Mouse (Mus musculus) kidney, postnatal 0 days (tissue): ENCODE measurements around the gene Ubr3. TPM values are rescaled to one million over a fixed set of nuclear protein-coding genes. Genes with fewer than 3 reads are reported as not detected.

Experiments
- ATAC-seq: fragments of 200-750 bp; cut with Nextera tagmentation; replicated peaks from 2 replicates; pipeline ENCODE4 v1.8.0; 2017; ENCODE audit warnings: low read depth, moderate number of reproducible peaks, moderate TSS enrichment, moderate library complexity; ENCODE audit not compliant: low FRiP score
- DNase-seq: peaks from one replicate; pipeline ENCODE4 v3.0.0-alpha.2; 2016; ENCODE audit warnings: low spot score
- H3K27ac ChIP-seq: fragments of 300-500 bp; sonication (generic); 2 replicates; pipeline ENCODE4 v1.5.1; 2014; ENCODE audit warnings: mild to moderate bottlenecking
- H3K27me3 ChIP-seq: fragments of 300-500 bp; sonication (generic); 2 replicates; pipeline ENCODE4 v1.6.1; 2014; ENCODE audit warnings: low read length, mixed read lengths; ENCODE audit not compliant: insufficient read depth
- H3K36me3 ChIP-seq: fragments of 300-500 bp; sonication (generic); 2 replicates; pipeline ENCODE4 v1.6.1; 2014; ENCODE audit warnings: low read length, mixed read lengths; ENCODE audit not compliant: insufficient read depth
- H3K4me1 ChIP-seq: fragments of 300-500 bp; sonication (generic); replicated peaks from 2 replicates; pipeline ENCODE4 v1.6.1; 2014; ENCODE audit warnings: antibody characterized with exemption, low read length, mixed read lengths; ENCODE audit not compliant: insufficient read depth
- H3K4me2 ChIP-seq: fragments of 300-500 bp; sonication (generic); 2 replicates; pipeline ENCODE4 v1.6.1; 2014; ENCODE audit warnings: mild to moderate bottlenecking, low read length, moderate library complexity, mixed read lengths
- H3K4me3 ChIP-seq: fragments of 300-500 bp; sonication (generic); replicated peaks from 2 replicates; pipeline ENCODE4 v1.5.1; 2014; ENCODE audit warnings: low read depth, low read length
- H3K9ac ChIP-seq: fragments of 300-500 bp; sonication (generic); 2 replicates; pipeline ENCODE4 v1.6.1; 2014; ENCODE audit warnings: low read depth, low read length
- H3K9me3 ChIP-seq: fragments of 300-500 bp; sonication (generic); replicated peaks from 2 replicates; pipeline ENCODE4 v1.6.1; 2016; ENCODE audit warnings: low read length, inconsistent platforms, mixed read lengths
- CTCF ChIP-seq: IDR thresholded peaks from 2 replicates; pipeline ENCODE4 v1.5.1; 2016; ENCODE audit warnings: antibody characterized with exemption, low read depth, mild to moderate bottlenecking, moderate library complexity
- WGBS: fragments of 180-500 bp; shearing (Covaris S2); extraction: QIAGEN DNeasy Blood & Tissue Kit; methylation state at CpG from one replicate; pipeline ENCODE4 v1.1.7; 2014; 5-methylcytosine and 5-hydroxymethylcytosine counted together
- polyA plus RNA-seq: library from polyadenylated mRNA; unstranded; fragments of >200 nt; fragmentation: Nextera tagmentation; extraction: Ambion mirVana; gene quantifications from 2 replicates; pipeline ENCODE4 v1.2.1, GENCODE M21; 2015

Ubr3 gene
- polyA plus RNA-seq, 1 experiment from 2014 or later = 12.8 TPM

DNA sequence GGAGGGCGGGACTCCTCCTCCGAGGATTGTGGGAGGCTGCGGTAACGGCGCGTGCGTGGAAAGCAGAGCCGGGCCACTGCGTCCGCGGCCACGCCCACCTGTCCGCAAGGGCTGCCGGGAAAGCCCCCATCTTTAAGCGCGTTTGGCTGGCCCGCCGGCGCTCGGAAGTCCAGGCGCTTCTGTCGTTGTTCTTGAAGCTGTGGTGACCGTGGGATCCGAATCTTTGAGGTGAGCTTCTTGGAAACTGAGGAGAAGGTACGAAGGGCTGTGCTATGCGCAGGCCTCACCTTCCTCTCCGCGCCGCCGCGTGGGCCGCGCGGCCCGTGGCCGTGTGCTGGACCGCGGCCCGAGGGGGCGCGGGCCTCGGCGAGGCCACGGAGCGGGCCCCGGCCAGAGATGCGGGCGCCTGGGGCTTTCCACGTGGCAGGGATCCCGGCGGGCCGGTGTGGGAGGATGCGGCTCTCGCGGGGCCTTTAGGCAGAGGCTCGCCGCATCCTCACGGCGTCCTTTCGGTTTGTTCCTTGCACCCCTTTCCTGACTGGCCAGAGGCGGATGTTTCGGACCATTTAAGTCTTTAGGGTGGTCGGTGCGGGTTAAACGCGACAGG is 35.5 kb upstream of the Ubr3 start, which contains the start of gene Ssb:
TSS of gene Ssb (plus strand) at position 78 of the 607 bp plus-strand sequence.
- Histone ChIP-seq H3K9ac (peak within 1 kb of the TSS; percentile 99), H3K27me3 (no peaks in the 10 kb centered on the region), H3K4me2 (peak within 1 kb of the TSS; percentile 71), H3K4me3 (peak within 1 kb of the TSS; percentile 100), H3K9me3 (no peaks in the 10 kb centered on the region), H3K4me1 (peaks cover 11% of the 10 kb centered on the region), H3K36me3 (0 out of 2 replicates have a peak, but pooled peaks cover 5% of the 10 kb centered on the region), H3K27ac (peak within 1 kb of the TSS; percentile 97)
- ATAC-seq (peak; percentile 95), DNase-seq (peak; percentile 98)
- under 1% methylated on average over 65 of the region's 66 CpGs for WGBS
- TF ChIP-seq CTCF = no peak

DNA sequence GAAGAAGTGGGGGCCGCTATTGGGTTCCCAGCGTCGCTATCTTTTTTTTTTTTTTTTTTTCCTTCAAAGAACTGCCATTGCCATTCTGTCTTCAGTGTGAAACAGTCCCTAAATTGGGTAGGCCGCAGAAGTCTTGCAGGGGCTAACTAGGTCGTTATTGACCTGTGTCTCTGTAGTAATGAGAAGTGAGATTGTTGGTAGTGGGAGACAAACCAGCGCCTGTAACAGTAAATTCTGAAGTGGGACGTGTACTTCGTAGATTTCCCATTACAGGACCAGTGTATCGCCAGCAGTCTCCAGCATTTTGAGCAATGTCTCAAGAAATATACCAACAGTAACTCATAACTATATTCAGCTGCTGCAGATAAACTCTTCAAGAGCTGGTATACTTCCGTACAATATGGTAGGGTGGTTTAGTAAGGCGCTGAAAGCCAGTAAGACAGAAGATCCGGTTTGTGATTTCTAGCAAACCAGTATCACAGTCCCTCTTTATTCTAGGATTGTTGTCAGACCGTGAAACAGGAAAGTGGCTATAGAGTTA is 34.9 kb upstream of the Ubr3 start:
- no peak for TF ChIP-seq CTCF

DNA sequence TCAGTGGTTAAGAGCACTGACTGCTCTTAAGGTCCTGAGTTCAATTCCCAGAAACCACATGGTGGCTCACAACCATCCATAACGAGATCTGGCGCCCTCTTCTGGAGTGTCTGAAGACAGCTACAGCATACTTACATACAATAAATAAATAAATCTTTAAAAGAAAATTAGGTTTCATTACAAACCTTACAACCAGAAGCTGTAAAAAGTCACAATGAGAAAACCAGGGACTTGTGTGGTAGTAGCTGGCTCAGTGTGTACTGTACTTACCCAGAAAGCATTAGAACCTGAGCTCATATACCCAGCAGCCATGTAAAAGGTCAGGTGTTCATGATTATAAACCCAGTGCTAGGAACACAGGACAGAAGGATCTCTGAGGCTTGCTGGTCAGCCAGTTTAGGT is 13.1 kb upstream of the Ubr3 start:
- no peak for ATAC-seq
- H3K27ac ChIP-seq = no peak overlapping the region
- 69% methylated on average over 2 of the region's 2 CpGs for WGBS
- H3K9me3 ChIP-seq = no peaks in the 10 kb centered on the region
- no peak overlapping the region for H3K4me3 ChIP-seq
- peak; percentile 54 for TF ChIP-seq CTCF
- H3K4me2 ChIP-seq = 0 out of 2 replicates have a peak overlapping the region, but pooled peaks have one; percentile 56
- H3K27me3 ChIP-seq = no peaks in the 10 kb centered on the region
- H3K9ac ChIP-seq = no peak overlapping the region
- H3K4me1 ChIP-seq = 0 out of 2 replicates have a peak, but pooled peaks cover 4% of the 10 kb centered on the region
- H3K36me3 ChIP-seq = no peaks in the 10 kb centered on the region
- no peak for DNase-seq

More for the DNA sequence above, 34.9 kb upstream of the Ubr3 start:
- ATAC-seq (no peak), DNase-seq (peak; percentile 32)
- peaks cover 8% of the 10 kb centered on the region for H3K36me3 ChIP-seq
- H3K27ac ChIP-seq = peak overlapping the region; percentile 97; the same call in 1 of the 2 replicates
- H3K4me2 ChIP-seq = peak overlapping the region; percentile 71
- no peaks in the 10 kb centered on the region for H3K27me3 ChIP-seq
- peak overlapping the region; percentile 99 for H3K9ac ChIP-seq
- no peaks in the 10 kb centered on the region for H3K9me3 ChIP-seq
- under 1% methylated on average over 13 of the region's 13 CpGs for WGBS
- peaks cover 11% of the 10 kb centered on the region for H3K4me1 ChIP-seq
- peak overlapping the region; percentile 100 for H3K4me3 ChIP-seq

DNA sequence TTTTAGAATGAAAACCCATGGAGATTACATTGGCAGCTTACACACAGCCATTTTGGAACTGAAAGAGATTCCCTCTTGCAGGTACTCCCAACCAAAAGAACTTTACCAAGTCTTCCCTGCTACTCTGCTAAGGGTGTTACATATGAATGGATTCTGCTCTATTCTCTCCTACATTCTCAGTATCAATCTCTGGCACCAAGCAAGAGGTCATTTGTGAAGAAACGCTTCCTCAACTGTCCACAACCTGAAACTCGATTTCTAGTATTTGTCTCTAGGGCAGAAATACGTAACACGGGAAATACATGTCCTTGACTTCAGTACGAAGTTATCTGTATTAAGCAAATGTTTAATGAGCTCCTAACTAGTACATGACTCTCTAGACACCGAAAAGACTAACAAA is 12.5 kb upstream of the Ubr3 start:
- Histone ChIP-seq H3K36me3 (no peaks in the 10 kb centered on the region), H3K4me3 (peak overlapping the region; percentile 59), H3K4me2 (peak overlapping the region; percentile 56), H3K9me3 (no peaks in the 10 kb centered on the region), H3K4me1 (0 out of 2 replicates have a peak, but pooled peaks cover 4% of the 10 kb centered on the region), H3K27me3 (no peaks in the 10 kb centered on the region), H3K27ac (peak overlapping the region; percentile 70; the same call in 1 of the 2 replicates), H3K9ac (no peak overlapping the region)
- ATAC-seq (no peak), DNase-seq (no peak)
- 58% methylated on average over 6 of the region's 6 CpGs for WGBS
- no peak for TF ChIP-seq CTCF

DNA sequence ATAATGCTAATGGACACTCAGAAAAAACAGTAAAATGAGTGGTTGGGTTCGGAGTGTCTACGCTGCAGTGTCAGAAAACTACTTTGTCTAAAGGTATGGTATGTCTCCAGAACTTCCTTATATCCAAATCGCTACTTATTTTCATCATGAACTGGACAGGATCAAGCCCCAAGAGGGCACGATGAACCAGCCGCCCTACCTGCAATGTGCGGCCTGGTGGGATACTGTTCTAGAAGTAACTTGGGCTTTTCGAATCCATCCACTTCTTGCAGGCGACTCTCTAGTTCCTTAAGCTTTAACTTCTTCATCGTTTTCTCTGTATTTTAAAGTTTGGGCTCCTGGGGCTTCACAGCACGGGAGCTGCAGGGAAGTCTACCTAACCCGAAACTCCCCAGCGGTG is 12.0 kb upstream of the Ubr3 start:
- no peak for ATAC-seq
- no peaks in the 10 kb centered on the region for H3K27me3 ChIP-seq
- no peaks in the 10 kb centered on the region for H3K9me3 ChIP-seq
- peak; percentile 24 for DNase-seq
- H3K4me2 ChIP-seq = peak overlapping the region; percentile 56
- 6% methylated on average over 12 of the region's 12 CpGs for WGBS
- peak overlapping the region; percentile 59 for H3K4me3 ChIP-seq
- H3K9ac ChIP-seq = peak overlapping the region; percentile 69
- TF ChIP-seq CTCF = no peak
- no peaks in the 10 kb centered on the region for H3K36me3 ChIP-seq
- 0 out of 2 replicates have a peak, but pooled peaks cover 4% of the 10 kb centered on the region for H3K4me1 ChIP-seq
- peak overlapping the region; percentile 70 for H3K27ac ChIP-seq

DNA sequence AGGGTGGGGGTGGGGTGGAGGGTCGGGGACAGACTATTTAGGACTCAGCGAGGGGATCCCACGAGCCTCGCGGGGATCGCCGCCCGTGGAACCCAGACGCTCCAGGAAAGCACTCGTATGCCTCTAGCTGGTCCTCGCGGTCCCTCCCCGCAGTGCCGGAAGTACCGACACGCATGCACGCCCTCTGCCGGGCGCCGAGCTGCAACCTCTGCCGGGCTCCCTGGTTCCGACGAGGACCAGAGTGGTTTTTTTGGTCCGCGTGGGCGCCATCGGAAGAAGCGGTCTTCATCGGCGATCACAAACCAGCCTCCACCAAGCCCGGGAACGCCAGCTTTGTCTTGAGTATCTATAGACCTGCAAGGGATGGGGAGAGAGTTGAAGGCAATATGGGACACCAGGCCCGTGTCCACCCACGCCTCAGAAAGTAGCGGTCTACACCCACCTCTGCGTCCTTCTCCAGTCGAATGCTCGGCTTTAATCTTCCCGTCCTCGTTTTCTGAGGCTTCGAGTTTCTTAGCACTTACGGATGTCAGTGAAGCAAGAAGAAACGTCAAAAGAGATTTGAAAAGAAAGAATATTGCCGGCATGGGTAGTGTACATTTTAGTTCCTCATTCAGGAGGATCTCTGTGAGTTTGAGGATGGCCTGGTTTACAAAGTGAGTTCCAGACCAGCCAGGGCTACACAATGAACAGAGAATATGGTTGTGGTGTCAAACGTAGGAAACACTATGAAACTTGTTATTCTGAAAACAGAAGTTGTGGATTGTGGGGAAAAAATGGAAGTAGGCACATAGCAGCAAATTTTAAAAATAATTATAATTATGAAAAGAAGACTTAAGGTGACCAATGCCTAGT is 11.4 kb upstream of the Ubr3 start, which contains the start of gene Mettl5:
TSS of gene Mettl5 (minus strand) at position 165 of the 855 bp plus-strand sequence.
- peak; percentile 70 for TF ChIP-seq CTCF
- Histone ChIP-seq H3K27ac (peak within 1 kb of the TSS; percentile 70), H3K4me3 (peak within 1 kb of the TSS; percentile 59), H3K4me1 (0 out of 2 replicates have a peak, but pooled peaks cover 4% of the 10 kb centered on the region), H3K9me3 (no peaks in the 10 kb centered on the region), H3K36me3 (no peaks in the 10 kb centered on the region), H3K9ac (peak within 1 kb of the TSS; percentile 69), H3K27me3 (no peaks in the 10 kb centered on the region), H3K4me2 (peak within 1 kb of the TSS; percentile 56)
- 1% methylated on average over 45 of the region's 45 CpGs for WGBS
- DNase-seq (peak; percentile 94), ATAC-seq (peak; percentile 94)
